Mouse (Mus musculus): ENCODE data around the gene Naa50.

Naa50 gene

DNA sequence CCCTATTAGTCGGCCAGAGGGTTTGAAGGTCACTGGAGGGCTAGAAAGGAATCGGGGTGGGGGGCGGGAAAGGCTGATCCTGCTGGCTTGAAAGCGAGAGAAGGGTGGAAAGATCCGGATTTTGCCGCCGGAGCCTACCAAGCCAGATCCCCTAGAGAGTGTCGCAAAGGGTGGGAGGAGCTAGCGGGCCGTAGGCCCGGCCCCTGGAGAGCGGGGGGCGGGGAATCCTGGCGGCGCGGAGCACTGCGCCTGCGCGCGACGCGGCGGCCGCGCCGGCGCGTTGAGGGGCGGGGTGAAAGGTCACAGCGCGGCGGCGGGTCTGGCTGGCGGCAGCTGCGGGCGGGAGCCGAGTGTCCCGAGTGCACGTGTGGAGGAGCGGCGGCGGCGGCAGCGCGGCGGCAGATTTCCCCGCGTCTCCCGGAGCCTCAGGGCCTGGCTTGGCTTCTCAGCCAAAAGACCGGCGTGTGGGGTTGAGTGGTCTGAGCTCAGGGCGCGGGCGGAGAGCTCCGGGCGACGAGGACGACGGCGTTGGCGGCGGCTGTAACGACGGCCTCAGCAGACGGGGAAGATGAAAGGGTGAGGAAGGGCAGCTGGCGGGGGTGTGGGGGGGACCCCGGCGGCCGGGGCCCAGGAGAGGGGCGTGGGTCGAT, at the start of gene Naa50, which contains the start of gene Atp6v1a:
Gene Naa50, plus strand, starts transcription at position 295 of the 650 bp plus-strand sequence.
Gene Atp6v1a, minus strand, starts transcription at position 170 of the 650 bp plus-strand sequence.
- DNase-seq (ENCODE audit: low read depth, low spot score) = peak; percentile 85

GRCm38 (mm10) chr16:44099377-44099776, 40.3 kb upstream of the Naa50 start:
- DNase-seq (ENCODE audit: low read depth, low spot score) = no peak

- no peak for DNase-seq (ENCODE audit: low read depth, low spot score)
These were observed 38.4 kb upstream of the Naa50 start for GRCm38 (mm10) chr16:44101181-44101710.

DNA sequence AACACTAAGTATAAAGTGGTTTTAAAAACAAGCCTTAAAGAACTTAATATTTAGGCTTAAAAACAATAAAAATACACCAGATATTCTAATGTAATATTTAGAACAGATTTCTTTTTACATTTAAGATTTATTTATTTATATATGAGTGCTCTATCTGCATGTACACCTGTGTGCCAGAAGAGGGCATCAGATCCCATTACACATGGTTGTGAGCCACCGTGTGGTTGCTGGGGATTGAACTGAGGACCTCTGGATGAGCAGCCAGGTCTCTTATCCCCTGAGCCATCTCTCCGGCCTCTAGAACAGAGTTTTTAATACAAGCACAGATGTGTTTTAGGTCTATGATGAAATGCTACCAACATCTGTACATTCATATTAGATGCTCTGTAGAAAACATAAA, 36.7 kb upstream of the Naa50 start:
- DNase-seq (ENCODE audit: low read depth, low spot score) = no peak

DNA sequence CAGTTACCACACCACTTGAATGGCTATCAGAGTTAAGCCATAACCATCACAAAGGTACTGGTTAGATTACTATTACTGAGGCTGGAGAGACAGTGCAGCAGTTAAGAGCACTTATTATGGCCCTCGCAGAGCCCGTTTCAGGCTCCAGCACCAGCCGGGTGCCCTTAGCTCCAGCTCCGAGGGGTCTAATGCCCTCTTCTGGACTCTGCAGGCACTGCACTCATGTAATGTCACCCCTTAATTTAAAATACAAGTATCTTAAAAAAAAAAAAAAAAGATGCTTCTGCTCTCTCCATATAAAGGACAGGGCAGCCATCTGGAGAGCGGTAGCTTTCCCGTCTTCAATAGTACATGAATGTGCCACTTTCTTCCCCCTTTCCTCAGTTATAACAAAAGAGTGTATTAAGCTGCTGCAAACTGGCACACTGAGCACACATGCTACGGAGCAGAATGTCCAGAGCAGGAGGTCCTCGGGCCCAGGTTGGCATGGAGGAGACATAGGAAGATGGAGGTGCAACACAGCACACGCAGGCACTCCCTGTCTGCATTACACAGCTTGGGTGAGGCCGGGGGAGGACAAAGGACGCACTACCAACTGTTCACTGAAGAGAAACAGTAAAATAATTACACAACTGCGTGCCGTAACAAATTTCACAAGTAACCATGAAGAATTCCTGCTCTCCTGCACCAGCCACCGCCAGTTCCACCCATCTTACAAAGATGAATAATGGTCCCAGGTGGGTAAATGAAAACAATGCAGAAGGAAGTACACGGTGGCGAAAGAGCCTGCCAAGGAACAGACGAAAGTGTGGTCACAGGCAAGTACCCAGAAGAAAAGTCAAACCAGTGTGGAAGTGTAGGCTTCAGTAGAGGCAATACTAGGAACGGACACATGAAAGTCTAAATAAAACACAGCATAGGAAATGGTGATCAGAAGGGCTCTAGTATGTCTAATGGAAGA, 35.5 kb upstream of the Naa50 start:
- no peak for DNase-seq (ENCODE audit: low read depth, low spot score)

DNA sequence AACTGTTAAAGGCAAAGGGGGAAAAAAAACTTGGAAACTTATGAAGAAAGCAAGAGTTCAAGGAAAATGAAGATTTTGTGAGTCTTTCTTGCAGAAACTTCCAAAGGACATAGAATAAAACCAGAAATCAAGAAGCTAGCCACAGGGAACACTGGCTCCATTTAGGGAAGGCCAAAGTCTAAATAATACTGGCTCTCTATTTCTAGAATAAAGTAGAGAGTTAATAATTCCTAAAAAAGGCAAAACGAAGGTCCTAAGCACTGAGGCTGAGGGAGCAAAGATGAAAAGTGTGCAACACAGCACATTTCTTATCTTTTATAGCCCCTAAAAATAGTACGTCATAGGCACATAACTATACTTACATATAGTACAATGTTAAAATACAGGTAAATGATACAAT, 34.4 kb upstream of the Naa50 start:
- DNase-seq (ENCODE audit: low read depth, low spot score) = no peak

DNA sequence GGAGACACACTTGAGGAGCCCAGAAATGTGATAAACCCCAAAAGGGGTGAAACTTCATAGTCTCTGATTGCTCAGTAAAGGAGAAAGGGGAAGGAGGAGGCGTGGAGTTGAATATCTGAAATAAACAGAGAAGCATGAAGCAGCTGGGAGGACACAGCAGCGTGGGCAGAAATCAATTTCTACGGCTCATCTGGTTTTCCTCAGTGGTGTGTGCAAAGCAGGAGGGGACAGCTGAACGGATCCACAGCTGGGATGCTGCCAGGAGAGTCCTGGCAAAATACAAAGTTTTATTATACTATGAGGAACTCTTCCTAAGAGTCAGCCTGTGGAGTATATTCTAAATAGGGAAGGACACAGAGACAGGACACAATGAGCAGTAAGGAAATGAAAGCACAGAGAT, 30.6 kb upstream of the Naa50 start:
- DNase-seq (ENCODE audit: low read depth, low spot score) = no peak

DNA sequence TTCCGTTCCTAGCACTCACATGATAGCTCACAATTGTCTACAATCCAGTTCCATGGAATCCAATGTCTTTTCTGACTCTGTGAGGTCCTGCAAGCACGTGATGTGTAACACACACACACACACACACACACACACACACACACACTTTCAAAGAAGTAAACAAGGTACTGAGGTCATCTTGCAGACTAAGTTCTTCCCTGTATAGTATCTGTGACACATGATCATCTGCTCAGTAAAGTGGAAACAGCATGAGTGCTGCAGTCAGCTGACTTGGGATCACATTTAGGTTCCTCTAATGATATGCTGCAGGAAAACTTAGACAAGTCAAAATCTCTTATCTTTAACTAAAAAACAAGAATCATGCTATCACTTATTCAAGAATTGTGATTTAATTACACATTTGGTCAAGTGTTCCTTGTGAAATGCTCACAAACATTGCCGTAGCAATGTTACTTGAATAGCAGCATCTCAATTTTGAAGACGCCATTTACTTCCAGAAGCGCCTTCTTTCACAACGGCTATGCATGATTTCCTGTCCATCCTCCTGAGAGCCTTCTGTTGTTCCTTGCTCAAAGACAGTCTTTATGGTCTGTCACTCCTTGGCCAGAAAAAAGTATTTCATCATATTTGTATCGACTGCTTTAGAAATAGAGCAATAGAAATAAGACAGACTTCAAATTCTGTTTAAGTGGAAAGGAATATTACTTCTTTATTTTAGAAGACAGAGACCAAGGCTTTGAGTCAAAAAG, 19.7 kb upstream of the Naa50 start:
- DNase-seq (ENCODE audit: low read depth, low spot score) = no peak

GRCm38 (mm10) chr16:44122122-44122521, 17.5 kb upstream of the Naa50 start:
- no peak for DNase-seq (ENCODE audit: low read depth, low spot score)

DNA sequence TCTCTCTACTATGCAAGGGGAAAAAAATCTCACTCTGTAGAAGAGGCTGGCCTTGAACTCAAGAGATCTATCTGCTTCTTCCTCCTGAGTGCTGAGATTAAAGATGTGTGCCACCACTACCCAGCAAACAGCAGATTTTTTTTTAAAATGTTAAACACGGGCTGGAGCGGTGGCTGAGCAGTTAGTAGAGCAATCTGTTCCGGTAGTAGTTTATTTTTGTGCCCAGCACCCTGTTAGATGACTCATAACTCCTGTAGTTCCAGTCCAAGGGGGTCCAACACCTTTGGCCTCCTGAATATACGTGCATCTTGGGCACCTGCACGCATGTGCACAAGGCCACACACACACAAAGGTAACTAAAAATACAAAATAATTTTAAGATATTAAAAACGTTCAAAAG, 17.1 kb upstream of the Naa50 start:
- DNase-seq (ENCODE audit: low read depth, low spot score) = no peak

DNA sequence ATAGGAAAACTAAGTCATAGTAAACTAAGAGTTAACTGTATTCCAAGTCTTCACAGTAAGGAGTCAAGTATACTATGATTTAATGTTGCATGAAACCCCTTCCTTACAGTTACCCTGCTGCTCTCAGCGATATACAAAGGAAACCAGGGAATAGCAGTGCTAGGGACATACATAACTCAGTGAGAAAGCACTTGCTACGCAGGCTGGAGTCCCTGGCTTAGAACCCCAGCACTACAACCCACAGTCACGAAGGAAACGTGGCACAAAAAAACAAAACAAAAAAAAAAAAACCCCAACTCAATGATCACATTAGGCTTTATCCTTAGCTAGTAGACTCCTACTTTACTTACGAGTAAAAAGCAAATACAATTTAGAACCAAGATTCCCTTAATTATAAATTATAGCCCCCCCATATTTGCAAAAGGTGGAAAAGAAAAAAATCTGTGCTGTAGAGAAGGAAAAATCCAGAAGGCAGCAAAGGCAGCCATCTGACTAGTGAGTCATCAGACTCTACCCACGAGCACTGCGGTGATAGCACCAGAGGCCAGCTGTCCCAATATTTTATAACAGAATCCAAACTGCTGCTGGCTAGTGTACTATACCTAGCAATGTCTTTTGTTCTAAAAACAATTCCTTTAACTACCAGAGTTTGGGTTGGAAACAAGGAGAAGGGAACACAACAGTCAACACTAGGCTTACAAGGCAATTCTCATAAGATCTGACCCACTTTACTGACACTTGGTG, 16.5 kb upstream of the Naa50 start:
- no peak for DNase-seq (ENCODE audit: low read depth, low spot score)

DNA sequence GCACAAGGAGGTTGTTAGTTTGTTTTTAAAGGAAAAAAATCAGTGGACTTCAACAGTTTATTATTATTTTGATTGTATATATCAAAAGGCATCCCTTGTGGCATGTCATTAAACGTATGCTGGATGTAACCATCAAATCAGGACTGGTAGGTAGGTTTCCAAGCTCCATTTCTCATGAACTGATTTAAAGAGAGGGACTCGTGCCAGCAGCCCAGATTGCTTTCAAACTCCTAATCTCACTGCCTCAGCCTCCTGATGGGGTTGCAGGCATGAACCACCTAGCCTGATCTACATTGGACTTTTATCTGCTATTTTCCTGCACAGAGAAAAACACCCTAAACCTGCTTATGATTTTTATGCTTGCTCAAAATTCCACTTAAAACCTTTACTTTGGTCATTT, 15.8 kb upstream of the Naa50 start:
- DNase-seq (ENCODE audit: low read depth, low spot score) = no peak

DNA sequence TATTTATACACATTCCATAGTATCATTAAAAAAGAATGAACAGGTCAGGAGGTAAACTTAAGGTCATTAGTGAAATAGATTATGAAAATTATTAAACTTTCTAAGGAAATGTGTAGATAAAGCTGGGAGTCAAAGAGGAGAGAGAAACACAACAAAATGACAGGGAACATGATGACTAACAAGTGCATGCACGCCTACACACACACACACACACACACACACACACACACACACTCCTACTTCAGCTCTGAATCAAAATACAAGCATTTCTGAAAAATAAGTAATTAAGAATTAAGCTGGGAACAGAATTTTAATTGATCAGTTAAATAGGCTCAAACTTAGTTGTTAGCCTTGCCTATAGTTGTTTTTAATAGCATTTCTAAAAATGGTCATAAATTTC, 14.9 kb upstream of the Naa50 start:
- no peak for DNase-seq (ENCODE audit: low read depth, low spot score)

DNA sequence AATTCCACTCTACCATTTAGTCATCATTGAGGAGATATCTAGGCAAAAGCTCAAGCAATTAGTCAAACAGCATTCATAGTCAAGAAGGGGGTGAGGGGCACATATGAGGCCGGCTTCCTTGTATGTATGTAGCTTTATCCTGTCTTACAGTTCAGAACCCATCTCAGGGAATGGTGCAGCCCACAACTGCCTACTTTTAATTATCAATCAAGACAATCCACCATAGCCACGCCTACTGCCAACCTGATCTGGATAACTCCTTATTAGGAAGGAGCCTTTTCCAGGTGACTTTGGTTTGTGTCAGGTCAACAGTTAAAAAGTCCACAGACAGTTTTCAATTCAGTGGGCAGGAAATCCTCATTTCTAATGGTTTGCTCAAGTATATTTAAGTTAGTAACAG, 14.2 kb upstream of the Naa50 start:
- no peak for DNase-seq (ENCODE audit: low read depth, low spot score)

- DNase-seq (ENCODE audit: low read depth, low spot score) = no peak
These were observed 13.2 kb upstream of the Naa50 start for GRCm38 (mm10) chr16:44126437-44126836.

DNA sequence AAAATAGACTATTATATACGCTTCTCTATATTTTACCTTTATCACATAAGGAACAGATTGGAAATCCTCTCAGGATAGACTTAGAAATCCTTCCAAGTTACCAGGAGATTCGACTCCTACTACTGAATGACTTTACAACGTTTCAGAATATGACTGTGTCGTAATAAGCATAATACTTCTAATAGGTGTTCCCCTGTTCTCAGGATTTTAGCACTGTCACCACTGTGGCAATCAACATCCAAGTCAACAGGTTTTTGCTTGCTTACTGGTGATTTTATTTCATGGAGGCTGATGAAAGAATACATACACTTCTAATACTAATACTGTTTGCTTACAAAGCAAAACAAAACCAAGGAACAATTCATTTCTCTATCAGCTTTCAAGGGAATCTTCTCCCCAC, 7.3 kb upstream of the Naa50 start:
- DNase-seq (ENCODE audit: low read depth, low spot score) = no peak

GRCm38 (mm10) chr16:44133187-44133586, 6.4 kb upstream of the Naa50 start:
- no peak for DNase-seq (ENCODE audit: low read depth, low spot score)

- no peak for DNase-seq (ENCODE audit: low read depth, low spot score)
These were observed 3.1 kb upstream of the Naa50 start for GRCm38 (mm10) chr16:44136511-44137021.

- DNase-seq (ENCODE audit: low read depth, low spot score) = no peak
These were observed 1.2 kb upstream of the Naa50 start for GRCm38 (mm10) chr16:44138377-44138978.

DNA sequence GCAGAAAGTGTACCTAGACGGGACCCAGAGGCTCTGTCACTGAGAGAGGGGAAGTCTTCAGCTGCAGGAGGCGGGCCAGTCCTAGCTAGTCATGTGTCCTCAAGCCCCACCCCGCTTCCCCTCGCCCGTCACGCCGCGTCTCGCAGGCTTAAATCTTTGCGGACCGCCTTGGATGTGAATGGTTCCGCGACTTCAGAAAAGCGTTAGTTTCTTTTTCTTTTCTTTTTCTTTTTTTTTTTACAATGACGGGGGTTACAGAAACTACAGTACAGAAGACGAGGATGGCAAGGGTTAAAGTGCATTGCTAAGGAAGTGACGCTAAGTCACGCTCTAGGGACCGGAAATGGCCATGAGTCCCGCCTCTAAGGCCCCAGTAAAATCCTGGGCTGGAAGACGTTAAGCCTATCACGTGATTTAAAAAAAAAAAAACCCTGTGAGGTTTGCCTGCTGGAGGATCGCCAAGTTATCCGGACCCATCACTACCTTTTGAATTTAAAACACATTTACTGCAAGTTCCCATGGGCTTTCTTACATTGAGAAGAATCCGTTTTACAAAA, 573 bp upstream of the Naa50 start:
- peak; percentile 90 for DNase-seq (ENCODE audit: low read depth, low spot score)
